In genomic region chr4:32656918-32657662, GRCm38 (mm10) we compare ENCODE assay signal across 8 mouse cellular contexts. TPM values are rescaled to one million over a fixed set of nuclear protein-coding genes. Genes with fewer than 3 reads are reported as not detected.
DNase-seq lines count a peak whose midpoint lies in the region; ATAC-seq and TF ChIP-seq lines count a peak whose summit lies in the region.

Mdn1 (plus strand) TSS chr4:32657119.

- H3K27me3 ChIP-seq in MEL (ENCODE audit: control insufficient read depth in 1 of 2, insufficient read depth in 2 of 2, low read length in 2 of 2), result no peaks in the 10 kb centered on the region
- no peaks in the 10 kb centered on the region for H3K27me3 ChIP-seq in cerebellum, adult 2 months (ENCODE audit: control insufficient read depth, insufficient read depth, low read length)
- no peaks in the 10 kb centered on the region for H3K27me3 ChIP-seq in forebrain, postnatal 0 days (ENCODE audit: insufficient read depth, low read length)
- no peaks in the 10 kb centered on the region for H3K27me3 ChIP-seq in lung, embryonic 15.5 days

- H3K36me3 ChIP-seq in MEL (ENCODE audit: control insufficient read depth in 1 of 2, insufficient read depth in 2 of 2, low read length in 2 of 2), result peaks cover 9 to 15% of the 10 kb centered on the region in 2 experiments; a peak in 3 of 4 replicates
- H3K36me3 ChIP-seq in forebrain, postnatal 0 days (ENCODE audit: insufficient read depth), result no peaks in the 10 kb centered on the region
- no peaks in the 10 kb centered on the region; the same call in 1 of the 2 replicates for H3K36me3 ChIP-seq in lung, embryonic 15.5 days

- peak; percentile 38 to 95; a peak in 2 of 4 replicates for TF ChIP-seq POLR2A in MEL (IDR thresholded peaks at IDR 0.05; ENCODE audit: control insufficient read depth in 1 of 2, insufficient read depth in 1 of 2, low read depth in 1 of 2, low read length in 2 of 2, poor library complexity in 1 of 2)
- TF ChIP-seq POLR2A in cerebellum, adult 2 months (IDR thresholded peaks at IDR 0.05; ENCODE audit: borderline replicate concordance, insufficient read depth, low read length), result peak; percentile 74; the same call in 1 of the 2 replicates

- under 1% methylated on average over 68 of the region's 68 CpGs for WGBS in cerebellum, adult 2 months
- 2% methylated on average over 68 of the region's 68 CpGs for WGBS in forebrain, postnatal 0 days
- WGBS in lung, embryonic 15.5 days, result under 1% methylated on average over 68 of the region's 68 CpGs

- H3K4me3 ChIP-seq in MEL (ENCODE audit: control insufficient read depth in 1 of 2, insufficient read depth in 1 of 2, low read depth in 2 of 2, low read length in 2 of 2), result peak within 1 kb of the TSS; percentile 69 to 96
- H3K4me3 ChIP-seq in cerebellum, adult 2 months (replicated peaks; ENCODE audit: insufficient read depth, low read depth, low read length), result peak within 1 kb of the TSS; percentile 71
- H3K4me3 ChIP-seq in forebrain, postnatal 0 days (ENCODE audit: low read depth, low read length), result peak within 1 kb of the TSS; percentile 91
- peak within 1 kb of the TSS; percentile 88 for H3K4me3 ChIP-seq in lung, embryonic 15.5 days

- peaks cover 0 to 9% of the 10 kb centered on the region in 2 experiments; a peak in 2 of 4 replicates for H3K4me1 ChIP-seq in MEL (ENCODE audit: control insufficient read depth in 1 of 2, insufficient read depth in 2 of 2, low read length in 2 of 2)
- no peaks in the 10 kb centered on the region for H3K4me1 ChIP-seq in cerebellum, adult 2 months (ENCODE audit: control insufficient read depth, insufficient read depth, low read length)
- peaks cover 6% of the 10 kb centered on the region; the same call in 1 of the 2 replicates for H3K4me1 ChIP-seq in forebrain, postnatal 0 days (ENCODE audit: insufficient read depth)
- peaks cover 10% of the 10 kb centered on the region for H3K4me1 ChIP-seq in lung, embryonic 15.5 days

- H3K4me2 ChIP-seq in forebrain, postnatal 0 days (ENCODE audit: low read depth), result peak within 1 kb of the TSS; percentile 47
- H3K4me2 ChIP-seq in lung, embryonic 15.5 days, result peak within 1 kb of the TSS; percentile 62

- peak within 1 kb of the TSS; percentile 86 for H3K9ac ChIP-seq in MEL (ENCODE audit: control insufficient read depth, low read depth, low read length, poor library complexity, severe bottlenecking)
- peak within 1 kb of the TSS; percentile 57 for H3K9ac ChIP-seq in forebrain, postnatal 0 days
- peak within 1 kb of the TSS; percentile 67 for H3K9ac ChIP-seq in lung, embryonic 15.5 days

- peak; percentile 98 for ATAC-seq in forebrain, postnatal 0 days
- ATAC-seq in lung, embryonic 15.5 days (ENCODE audit: borderline replicate concordance, extremely low read depth, low FRiP score, low TSS enrichment), result peak; percentile 95

- peak; percentile 96 for DNase-seq in MEL (ENCODE audit: low read depth, low spot score)
- peak; percentile 94 to 96 for DNase-seq in cerebellum, adult 2 months
- peak; percentile 99 for DNase-seq in forebrain, postnatal 0 days
- peak; percentile 96 for DNase-seq in heart, postnatal 4 days
- peak; percentile 93 to 97 for DNase-seq in layer of hippocampus, adult 8-10 months (ENCODE audit: low spot score in 2 of 2)
- peak; percentile 81 for DNase-seq in ovary, adult 18-20 months (ENCODE audit: low spot score)
- DNase-seq in thymus, postnatal 0 days (ENCODE audit: low spot score), result peak; percentile 95

- TF ChIP-seq RAD21 in MEL (IDR thresholded peaks at IDR 0.05; ENCODE audit: low read depth, low read length), result no peak

- TF ChIP-seq EP300 in MEL (IDR thresholded peaks at IDR 0.05; ENCODE audit: low read depth in 1 of 2, low read length in 2 of 2), result 0 out of 4 replicates have a peak, but pooled peaks of 1 of the 2 experiments have one; percentile 7

- H3K27ac ChIP-seq in MEL (ENCODE audit: control insufficient read depth, low read depth, low read length), result peak within 1 kb of the TSS; percentile 78
- peak within 1 kb of the TSS; percentile 47; the same call in 1 of the 2 replicates for H3K27ac ChIP-seq in cerebellum, adult 2 months (ENCODE audit: insufficient read depth, low read length)
- H3K27ac ChIP-seq in forebrain, postnatal 0 days (ENCODE audit: low read depth, low read length), result peak within 1 kb of the TSS; percentile 75
- H3K27ac ChIP-seq in lung, embryonic 15.5 days, result peak within 1 kb of the TSS; percentile 40

- peaks cover 46% of the 10 kb centered on the region for H3K79me2 ChIP-seq in MEL (ENCODE audit: control insufficient read depth, insufficient read depth, low read length, poor library complexity)

- no peak for TF ChIP-seq CTCF in MEL (IDR thresholded peaks at IDR 0.05 in 2 of 3, conservative IDR thresholded peaks at IDR 0.05 in 1 of 3; ENCODE audit: control insufficient read depth in 1 of 3, insufficient read depth in 1 of 3, low read depth in 2 of 3, low read length in 3 of 3, poor library complexity in 1 of 3, severe bottlenecking in 1 of 3)
- TF ChIP-seq CTCF in cerebellum, adult 2 months (IDR thresholded peaks at IDR 0.05; ENCODE audit: borderline replicate concordance, insufficient read depth, low read depth, low read length), result no peak
- no peak for TF ChIP-seq CTCF in forebrain, postnatal 0 days (IDR thresholded peaks at IDR 0.05; ENCODE audit: low read depth)

- H3K9me3 ChIP-seq in MEL (replicated peaks; ENCODE audit: insufficient read depth, low read length), result no peaks in the 10 kb centered on the region
- no peaks in the 10 kb centered on the region for H3K9me3 ChIP-seq in forebrain, postnatal 0 days (ENCODE audit: low read length)
- no peaks in the 10 kb centered on the region for H3K9me3 ChIP-seq in lung, embryonic 15.5 days

TF ChIP-seq in MEL, 35 proteins besides CTCF, POLR2A, EP300 and RAD21 (continues in another document):
- peak; percentile 98 for TF ChIP-seq MYC (IDR thresholded peaks at IDR 0.05; ENCODE audit: low read depth, low read length)
- TF ChIP-seq ZKSCAN1 (IDR thresholded peaks at IDR 0.05; ENCODE audit: low read depth, low read length), result no peak
- TF ChIP-seq E2F4 (IDR thresholded peaks at IDR 0.05; ENCODE audit: borderline replicate concordance, low read depth, low read length), result no peak
- TF ChIP-seq USF2 (IDR thresholded peaks at IDR 0.05; ENCODE audit: borderline replicate concordance in 1 of 2, insufficient read depth in 1 of 2, low read depth in 1 of 2, low read length in 2 of 2), result no peak
- TF ChIP-seq HCFC1 (IDR thresholded peaks at IDR 0.05; ENCODE audit: low read depth, low read length), result peak; percentile 93
- no peak for TF ChIP-seq UBTF (IDR thresholded peaks at IDR 0.05; ENCODE audit: borderline replicate concordance, insufficient read depth, low read depth, low read length)
- TF ChIP-seq NRF1 (IDR thresholded peaks at IDR 0.05; ENCODE audit: insufficient read depth, low read depth, low read length, poor library complexity, severe bottlenecking), result no peak
- TF ChIP-seq KAT2A (conservative IDR thresholded peaks at IDR 0.05; ENCODE audit: low read depth, low read length), result peak; percentile 19; the same call in 1 of the 2 replicates
- peak; percentile 83 for TF ChIP-seq TBP (IDR thresholded peaks at IDR 0.05; ENCODE audit: low read depth, low read length)
- TF ChIP-seq MXI1 (IDR thresholded peaks at IDR 0.05; ENCODE audit: low read depth, low read length), result peak; percentile 100
- TF ChIP-seq SMC3 (IDR thresholded peaks at IDR 0.05; ENCODE audit: low read depth, low read length), result no peak
- TF ChIP-seq MAFK (IDR thresholded peaks at IDR 0.05; ENCODE audit: borderline replicate concordance, low read depth, low read length), result no peak
- TF ChIP-seq MAZ (IDR thresholded peaks at IDR 0.05; ENCODE audit: low read depth, low read length), result no peak; the same call in 1 of the 2 replicates
- peak; percentile 96 for TF ChIP-seq ELF1 (IDR thresholded peaks at IDR 0.05; ENCODE audit: low read depth, low read length)
- no peak for TF ChIP-seq MYB (IDR thresholded peaks at IDR 0.05; ENCODE audit: low read depth, low read length)
- TF ChIP-seq MAX (IDR thresholded peaks at IDR 0.05; ENCODE audit: low read length), result peak; percentile 94
- TF ChIP-seq ZC3H11A (IDR thresholded peaks at IDR 0.05; ENCODE audit: low read depth, low read length), result no peak
- peak; percentile 68 for TF ChIP-seq USF1 (IDR thresholded peaks at IDR 0.05; ENCODE audit: low read depth, low read length)
- TF ChIP-seq RCOR1 (IDR thresholded peaks at IDR 0.05; ENCODE audit: low read depth, low read length), result no peak
- TF ChIP-seq BHLHE40 (IDR thresholded peaks at IDR 0.05; ENCODE audit: borderline replicate concordance, low read depth, low read length), result 0 out of 2 replicates have a peak, but pooled peaks have one; percentile 43
- no peak; the same call in none of the 2 replicates for TF ChIP-seq TCF12 (IDR thresholded peaks at IDR 0.05; ENCODE audit: low read depth, low read length)
- TF ChIP-seq JUND (IDR thresholded peaks at IDR 0.05; ENCODE audit: low read depth, low read length), result no peak
- no peak for TF ChIP-seq CHD1 (IDR thresholded peaks at IDR 0.05; ENCODE audit: low read depth, low read length)
- TF ChIP-seq ZNF384 (IDR thresholded peaks at IDR 0.05; ENCODE audit: low read depth, low read length), result no peak
- TF ChIP-seq SIN3A (IDR thresholded peaks at IDR 0.05; ENCODE audit: low read length), result peak; percentile 98
- TF ChIP-seq CHD2 (IDR thresholded peaks at IDR 0.05; ENCODE audit: low read length), result no peak
- TF ChIP-seq TAL1 (IDR thresholded peaks at IDR 0.05; ENCODE audit: low read length), result no peak
- no peak for TF ChIP-seq ETS1 (IDR thresholded peaks at IDR 0.05; ENCODE audit: low read depth, low read length)
- TF ChIP-seq GABPA (IDR thresholded peaks at IDR 0.05; ENCODE audit: low read depth, low read length), result no peak
- TF ChIP-seq MEF2A (IDR thresholded peaks at IDR 0.05; ENCODE audit: extremely low read depth, insufficient replicate concordance, low read depth, low read length, poor library complexity, severe bottlenecking), result no peak
- TF ChIP-seq GATA1 (IDR thresholded peaks at IDR 0.05; ENCODE audit: low read depth, low read length), result no peak

RNA-seq across cellular contexts. Expression of gene Mdn1, which starts in this region (rescaled TPM):
- total RNA-seq in MEL (2012; rRNA removed), result 47.9 and 49.8 TPM in 2 replicates
- 10 to 100 TPM; 16.1 to 44.5 TPM for polyA plus RNA-seq in MEL (2012; ENCODE audit: insufficient read depth in 1 of 2, insufficient read length in 2 of 2, low read depth in 1 of 2, low replicate concordance in 2 of 2, missing spikeins in 1 of 2)
- polyA plus RNA-seq in cerebellum, adult 2 months (2012; rRNA removed), result 38.1 and 39.1 TPM in 2 replicates
- total RNA-seq in forebrain, postnatal 0 days (2014; rRNA removed), result 26.9 and 29.8 TPM in 2 replicates
- 3.7 and 5.9 TPM in 2 replicates for polyA plus RNA-seq in forebrain, postnatal 0 days (2015; fragmentation: Nextera tagmentation; extraction: Ambion mirVana)
- 10 to 100 TPM; 20.4 to 20.6 TPM for total RNA-seq in heart, postnatal 4 days (2021)
- total RNA-seq in layer of hippocampus, adult 8-10 months (2022), result 10 to 100 TPM; 27.5 to 46.7 (median 32.8) TPM
- polyA plus RNA-seq in lung, embryonic 15.5 days (2015; fragmentation: Nextera tagmentation; extraction: Ambion mirVana), result 10.8 and 12.5 TPM in 2 replicates
- polyA plus RNA-seq in thymus, postnatal 0 days (2015; fragmentation: Nextera tagmentation; extraction: Ambion mirVana), result 10.8 and 11.7 TPM in 2 replicates

Comparison
In these comparisons a context has a peak if more than half of its experiments do, and no peak if none do; other contexts are left out.
1. Peak in every context shown above with its lines: DNase-seq, ATAC-seq, H3K4me3 ChIP-seq and H3K27ac ChIP-seq.